Mouse (Mus musculus) embryonic facial prominence, embryonic 15.5 days (tissue): ENCODE results near the gene Trim24. TPM values are rescaled to one million over a fixed set of nuclear protein-coding genes. Genes with fewer than 3 reads are reported as not detected.
"Not testable (repeated sequence)": the region's sequence is repeated elsewhere in the genome, so short reads cannot be mapped to it uniquely, and the experiment has no call there.

Source experiments
- ATAC-seq: fragments of 200-750 bp; cut with Nextera tagmentation; 2 replicates; pipeline ENCODE4 v1.8.0; 2017; ENCODE audit warnings: low read depth, moderate TSS enrichment; ENCODE audit not compliant: insufficient number of reproducible peaks, low FRiP score, low TSS enrichment
- H3K27ac ChIP-seq: fragments of 300-500 bp; sonication (generic); replicated peaks from 2 replicates; pipeline ENCODE4 v1.5.1; 2015; ENCODE audit warnings: mild to moderate bottlenecking, inconsistent platforms
- H3K27me3 ChIP-seq: fragments of 300-500 bp; sonication (generic); 2 replicates; pipeline ENCODE4 v1.6.1; 2015; ENCODE audit warnings: inconsistent platforms
- H3K36me3 ChIP-seq: fragments of 300-500 bp; sonication (generic); 2 replicates; pipeline ENCODE4 v1.6.1; 2015; ENCODE audit warnings: mild to moderate bottlenecking, inconsistent platforms
- H3K4me1 ChIP-seq: fragments of 300-500 bp; sonication (generic); 2 replicates; pipeline ENCODE4 v1.6.1; 2015; ENCODE audit warnings: inconsistent platforms
- H3K4me2 ChIP-seq: fragments of 300-500 bp; sonication (generic); replicated peaks from 2 replicates; pipeline ENCODE4 v1.6.1; 2015; ENCODE audit warnings: mild to moderate bottlenecking, inconsistent platforms
- H3K4me3 ChIP-seq: fragments of 300-500 bp; sonication (generic); replicated peaks from 2 replicates; pipeline ENCODE4 v1.5.1; 2015; ENCODE audit warnings: mild to moderate bottlenecking, inconsistent platforms
- H3K9ac ChIP-seq: fragments of 300-500 bp; sonication (generic); 2 replicates; pipeline ENCODE4 v1.6.1; 2015; ENCODE audit warnings: inconsistent platforms
- H3K9me3 ChIP-seq: fragments of 300-500 bp; sonication (generic); replicated peaks from 2 replicates; pipeline ENCODE4 v1.6.1; 2016; ENCODE audit warnings: inconsistent platforms
- WGBS: fragments of 180-500 bp; shearing (Covaris S2); methylation state at CpG from one replicate; pipeline ENCODE4 v1.1.7; 2015; 5-methylcytosine and 5-hydroxymethylcytosine counted together
- polyA plus RNA-seq: library from polyadenylated mRNA; unstranded; fragments of >200 nt; fragmentation: Nextera tagmentation; extraction: Ambion mirVana; gene quantifications from 2 replicates; pipeline ENCODE4 v1.2.1, GENCODE M21; 2015

Trim24 gene
- polyA plus RNA-seq, 1 experiment from 2014 or later, result 11.8 TPM

DNA sequence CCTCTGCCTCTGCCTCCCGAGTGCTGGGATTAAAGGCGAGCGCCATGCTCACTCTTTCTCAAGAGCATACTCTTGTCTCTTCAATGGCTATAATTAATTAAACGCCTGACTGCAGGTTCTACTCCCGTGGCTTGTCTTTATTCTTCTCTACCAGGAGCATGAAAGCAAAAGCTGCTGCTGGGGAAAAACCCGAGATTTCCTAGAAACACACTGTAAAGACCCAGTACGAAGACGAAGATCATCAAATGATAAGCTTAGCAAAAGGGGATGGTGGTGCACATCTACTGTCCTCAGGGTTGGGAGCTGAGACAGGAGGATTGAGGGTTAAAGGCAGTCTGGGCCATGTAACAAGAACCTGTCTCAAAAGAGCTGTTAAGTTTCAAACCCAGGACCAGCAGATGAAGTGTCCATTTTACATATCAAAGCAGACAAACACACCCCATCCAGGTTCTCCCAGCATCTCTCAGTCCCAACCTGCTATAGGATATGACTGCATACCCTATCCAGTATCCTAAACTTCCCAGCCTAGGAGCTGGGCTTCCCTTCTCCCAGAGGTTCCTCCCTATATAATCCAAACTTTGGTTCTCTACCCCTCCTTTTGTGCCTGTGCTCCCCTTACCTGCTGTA is 26.9 kb upstream of the Trim24 start:
- no peak for ATAC-seq

DNA sequence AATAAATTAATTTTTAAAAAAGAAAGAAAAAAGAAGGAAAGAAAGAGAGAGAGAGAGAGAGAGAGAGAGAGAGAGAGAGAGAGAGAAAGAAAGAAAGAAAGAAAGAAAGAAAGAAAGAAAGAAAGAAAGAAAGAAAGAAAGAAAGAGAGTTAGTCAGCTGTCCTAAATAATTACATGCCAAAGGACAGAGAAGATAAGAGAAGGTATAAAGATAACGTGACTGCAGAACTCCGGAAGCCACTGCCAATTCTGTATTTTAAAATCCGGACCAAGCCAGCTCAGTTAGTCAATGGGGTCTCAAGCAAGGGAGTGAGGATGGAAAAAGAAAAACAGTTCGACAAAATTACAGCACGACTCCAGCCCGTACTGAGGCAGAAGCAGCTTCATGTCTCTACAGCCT is 25.7 kb upstream of the Trim24 start:
- H3K27ac ChIP-seq, H3K9ac ChIP-seq, H3K27me3 ChIP-seq, H3K4me2 ChIP-seq, H3K4me1 ChIP-seq, H3K4me3 ChIP-seq, ATAC-seq, H3K36me3 ChIP-seq, H3K9me3 ChIP-seq: not testable (repeated sequence)
- WGBS, result 77% methylated on average over 6 of the region's 6 CpGs

More for the DNA sequence above, 26.9 kb upstream of the Trim24 start:
- H3K4me1 ChIP-seq, result no peaks in the 10 kb centered on the region
- H3K36me3 ChIP-seq, result no peaks in the 10 kb centered on the region
- WGBS, result 88% methylated on average over 8 of the region's 8 CpGs
- H3K27me3 ChIP-seq, result no peaks in the 10 kb centered on the region
- no peak overlapping the region for H3K9ac ChIP-seq
- no peak overlapping the region for H3K4me3 ChIP-seq
- H3K9me3 ChIP-seq, result peaks cover 6% of the 10 kb centered on the region; the same call in 1 of the 2 replicates
- H3K27ac ChIP-seq, result no peak overlapping the region
- no peak overlapping the region for H3K4me2 ChIP-seq

DNA sequence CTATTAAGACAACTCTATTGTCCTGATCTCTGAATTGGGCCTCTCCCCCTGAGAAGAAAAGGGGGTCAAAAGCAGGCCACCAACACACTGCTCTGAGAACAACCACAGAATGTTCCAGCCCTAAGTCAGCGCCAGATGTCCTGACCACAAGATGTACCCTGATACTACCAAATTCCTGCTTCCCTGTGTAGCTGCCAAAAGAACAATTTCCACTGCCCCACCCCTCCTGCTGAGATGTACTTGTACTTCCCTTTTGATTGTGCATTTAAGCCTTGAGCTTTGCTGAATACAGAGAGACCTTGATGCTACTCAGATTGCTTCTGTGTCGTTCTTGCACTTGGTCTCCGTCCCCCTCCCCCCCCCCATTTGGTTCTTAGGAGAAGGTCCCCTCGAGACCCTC is 23.1 kb upstream of the Trim24 start:
- not testable (repeated sequence) for ATAC-seq, H3K27ac ChIP-seq, H3K4me3 ChIP-seq, H3K4me2 ChIP-seq, H3K27me3 ChIP-seq, H3K4me1 ChIP-seq, H3K36me3 ChIP-seq, H3K9me3 ChIP-seq, H3K9ac ChIP-seq
- WGBS, result 75% methylated on average over 4 of the region's 4 CpGs

DNA sequence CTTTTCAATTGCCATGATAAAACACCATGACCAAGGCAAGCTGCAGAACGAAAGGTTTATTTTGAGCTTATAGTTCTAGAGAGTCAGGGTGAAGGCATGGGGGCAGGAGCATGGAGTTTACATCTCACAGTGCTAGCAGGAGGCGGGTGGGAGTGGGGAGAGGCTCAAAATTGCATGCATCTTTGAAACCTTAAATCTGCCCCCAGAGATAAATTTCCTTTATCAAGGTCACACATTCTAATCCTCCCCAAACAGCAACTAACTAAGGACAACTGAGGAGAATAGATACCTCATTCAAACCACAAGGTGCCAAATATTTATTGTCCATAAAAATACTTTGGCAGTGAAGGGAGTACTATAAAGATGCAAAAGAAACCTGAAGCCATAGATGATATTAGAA is 19.3 kb upstream of the Trim24 start:
- Histone ChIP-seq H3K36me3 (no peaks in the 10 kb centered on the region), H3K9me3 (peaks cover 6% of the 10 kb centered on the region; the same call in 1 of the 2 replicates), H3K27me3 (no peaks in the 10 kb centered on the region), H3K27ac (no peak overlapping the region), H3K4me3 (no peak overlapping the region), H3K4me1 (no peaks in the 10 kb centered on the region), H3K4me2 (no peak overlapping the region), H3K9ac (no peak overlapping the region)
- no peak for ATAC-seq
- 75% methylated on average over 2 of the region's 2 CpGs for WGBS

DNA sequence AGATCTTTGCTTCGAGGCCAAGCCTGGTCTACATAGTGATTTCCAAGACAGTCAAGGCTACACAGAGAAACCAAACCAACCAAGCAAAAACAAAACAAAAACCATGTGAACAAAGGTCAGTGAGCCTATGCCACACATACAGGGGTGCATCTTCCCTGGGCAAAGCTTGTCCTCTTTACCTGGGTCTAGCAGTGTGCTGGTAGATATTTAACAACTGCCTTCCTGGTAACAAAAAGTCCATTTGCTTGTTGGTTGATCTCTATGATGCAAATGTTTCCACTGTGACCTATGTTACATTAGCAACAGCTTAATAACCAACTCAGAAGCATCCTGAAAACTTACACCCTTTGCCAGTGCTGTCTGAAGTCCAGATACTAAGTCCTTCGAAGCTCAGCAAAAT is 17.3 kb upstream of the Trim24 start:
- H3K4me1 ChIP-seq, result no peaks in the 10 kb centered on the region
- no peak for ATAC-seq
- no peak overlapping the region for H3K27ac ChIP-seq
- no peak overlapping the region for H3K4me3 ChIP-seq
- no peak overlapping the region for H3K4me2 ChIP-seq
- H3K27me3 ChIP-seq, result no peaks in the 10 kb centered on the region
- 84% methylated on average over 2 of the region's 2 CpGs for WGBS
- no peaks in the 10 kb centered on the region for H3K36me3 ChIP-seq
- H3K9me3 ChIP-seq, result peaks cover 5% of the 10 kb centered on the region; the same call in 1 of the 2 replicates
- H3K9ac ChIP-seq, result no peak overlapping the region

DNA sequence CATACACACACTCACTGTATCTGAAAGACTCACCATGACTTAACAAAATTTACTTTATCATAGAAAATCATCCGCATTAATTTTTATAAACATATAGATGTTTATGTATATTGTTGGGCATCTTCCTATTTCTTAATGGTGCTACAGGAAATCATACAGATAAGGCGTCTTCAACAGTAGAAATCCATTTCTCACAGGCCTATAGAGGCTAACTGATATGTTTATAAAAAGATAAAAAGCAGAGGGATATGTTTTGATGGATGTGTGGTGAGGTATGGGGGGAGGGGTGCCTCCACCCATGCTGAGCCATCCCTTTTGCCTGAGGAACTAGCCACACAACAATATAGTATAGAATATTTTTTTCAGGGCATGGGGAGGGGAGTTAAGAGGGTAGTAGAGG is 15.2 kb upstream of the Trim24 start:
- 81% methylated on average over 2 of the region's 2 CpGs for WGBS
- Histone ChIP-seq H3K36me3 (no peaks in the 10 kb centered on the region), H3K27me3 (no peaks in the 10 kb centered on the region)

DNA sequence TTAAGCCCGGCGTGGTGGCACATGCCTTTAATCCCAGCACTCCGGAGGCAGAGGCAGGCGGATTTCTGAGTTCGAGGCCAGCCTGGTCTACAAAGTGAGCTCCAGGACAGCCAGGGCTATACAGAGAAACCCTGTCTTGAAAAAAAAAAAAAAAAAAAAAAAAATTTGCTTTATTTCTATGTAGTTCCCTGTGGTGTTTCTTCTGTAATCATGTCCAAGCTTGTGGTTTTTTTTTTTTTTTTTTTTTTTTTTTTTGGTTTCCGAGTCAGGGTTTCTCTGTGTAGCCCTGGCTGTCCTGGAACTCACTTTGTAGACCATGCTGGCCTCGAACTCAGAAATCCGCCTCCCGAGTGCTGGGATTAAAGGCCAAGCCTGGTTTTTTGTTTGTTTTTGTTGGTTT is 14.3 kb upstream of the Trim24 start:
- not testable (repeated sequence) for H3K4me2 ChIP-seq, H3K36me3 ChIP-seq, H3K9ac ChIP-seq, H3K27me3 ChIP-seq, H3K4me1 ChIP-seq, H3K9me3 ChIP-seq, H3K27ac ChIP-seq, H3K4me3 ChIP-seq, ATAC-seq
- WGBS, result 92% methylated on average over 9 of the region's 9 CpGs

More for the DNA sequence above, 15.2 kb upstream of the Trim24 start:
- H3K27ac ChIP-seq, result no peak overlapping the region
- no peak overlapping the region for H3K9ac ChIP-seq
- H3K4me2 ChIP-seq, result no peak overlapping the region
- H3K4me1 ChIP-seq, result no peaks in the 10 kb centered on the region
- no peak for ATAC-seq
- H3K9me3 ChIP-seq, result no peaks in the 10 kb centered on the region
- H3K4me3 ChIP-seq, result no peak overlapping the region

DNA sequence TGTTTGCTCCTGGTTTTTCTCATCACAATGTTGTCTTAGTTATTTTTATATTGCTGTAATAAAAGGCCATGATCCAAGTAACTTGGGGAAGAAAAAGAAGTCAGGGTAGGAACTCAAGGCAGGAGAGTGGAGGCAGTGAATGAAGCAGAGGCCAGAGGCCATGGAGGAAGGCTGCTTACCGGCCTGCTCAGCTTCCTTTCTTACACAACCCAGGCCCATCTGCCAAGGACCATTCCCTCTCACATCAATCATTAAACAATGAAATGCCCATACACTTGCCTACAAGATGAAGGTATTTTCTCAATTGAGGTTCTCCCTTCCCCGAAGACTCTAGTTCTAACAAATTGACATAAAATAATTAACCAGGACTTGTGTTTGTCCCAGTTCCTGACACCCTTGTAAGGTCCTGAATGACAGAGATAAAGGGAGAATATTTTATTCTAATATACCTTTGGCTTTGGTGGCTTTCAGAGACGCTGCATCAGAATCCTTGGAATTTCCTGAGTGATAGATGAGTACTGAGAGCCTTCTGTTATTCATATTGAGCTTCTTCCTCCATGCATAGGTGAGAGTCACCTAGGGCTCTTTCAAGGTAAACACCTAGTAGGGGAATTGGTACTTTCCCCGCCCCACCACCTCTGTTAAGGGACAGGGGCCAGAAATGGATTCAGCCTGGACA is 13.3 kb upstream of the Trim24 start:
- H3K4me2 ChIP-seq, result no peak overlapping the region
- no peak for ATAC-seq
- no peaks in the 10 kb centered on the region for H3K4me1 ChIP-seq
- 66% methylated on average over 4 of the region's 4 CpGs for WGBS
- H3K4me3 ChIP-seq, result no peak overlapping the region
- H3K27me3 ChIP-seq, result no peaks in the 10 kb centered on the region
- H3K9me3 ChIP-seq, result no peaks in the 10 kb centered on the region
- no peaks in the 10 kb centered on the region for H3K36me3 ChIP-seq
- H3K27ac ChIP-seq, result no peak overlapping the region
- H3K9ac ChIP-seq, result no peak overlapping the region

DNA sequence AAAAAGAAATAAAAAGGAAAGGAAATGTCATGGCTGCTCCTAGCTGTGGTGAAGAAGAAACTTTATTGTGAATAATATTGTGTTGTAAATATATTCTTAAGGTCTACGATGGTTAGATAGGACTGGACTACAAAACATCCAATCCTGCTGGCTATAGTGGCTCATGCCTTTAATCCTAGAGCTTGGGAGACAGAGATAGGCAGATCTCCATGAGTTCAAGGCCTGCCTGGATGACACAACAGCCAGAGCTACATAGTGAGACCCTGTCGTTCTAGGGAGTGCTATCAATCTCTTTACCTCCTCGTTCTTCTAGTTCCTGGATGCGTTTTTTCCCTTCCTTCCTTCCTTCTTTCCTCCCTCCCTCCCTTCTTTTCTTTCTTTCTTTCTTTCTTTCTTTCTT is 12.5 kb upstream of the Trim24 start:
- no peak for ATAC-seq

DNA sequence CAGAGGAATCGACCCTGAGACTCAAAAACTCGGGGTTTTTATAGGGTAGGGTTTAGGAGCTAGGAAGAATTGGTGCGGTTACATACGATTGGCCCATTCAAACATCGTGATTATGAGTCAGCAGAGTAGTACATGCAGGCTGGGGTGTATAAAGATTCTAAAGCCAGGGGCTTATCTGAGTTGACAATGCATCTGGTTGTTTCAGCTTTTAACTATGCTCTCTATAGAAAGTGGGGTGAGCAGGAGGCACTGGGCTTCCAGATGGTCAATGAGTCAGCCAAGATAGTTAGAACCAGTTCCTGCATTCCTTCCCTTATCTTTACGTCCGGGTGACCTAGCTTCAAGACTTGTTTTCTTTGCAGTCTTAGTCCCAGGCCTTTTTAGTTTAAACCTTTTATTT is 7.7 kb upstream of the Trim24 start:
- Histone ChIP-seq H3K9ac (no peak overlapping the region), H3K27me3 (no peaks in the 10 kb centered on the region), H3K36me3 (no peaks in the 10 kb centered on the region), H3K4me2 (no peak overlapping the region), H3K4me3 (no peak overlapping the region), H3K27ac (no peak overlapping the region), H3K4me1 (no peaks in the 10 kb centered on the region), H3K9me3 (no peaks in the 10 kb centered on the region)
- ATAC-seq, result no peak
- WGBS, result 82% methylated on average over 7 of the region's 7 CpGs

More for the DNA sequence above, 12.5 kb upstream of the Trim24 start:
- Histone ChIP-seq H3K4me1 (no peaks in the 10 kb centered on the region), H3K27ac (no peak overlapping the region), H3K36me3 (no peaks in the 10 kb centered on the region), H3K9ac (no peak overlapping the region), H3K9me3 (no peaks in the 10 kb centered on the region), H3K4me2 (no peak overlapping the region), H3K4me3 (no peak overlapping the region), H3K27me3 (no peaks in the 10 kb centered on the region)
- WGBS, result 89% methylated on average over 4 of the region's 4 CpGs

DNA sequence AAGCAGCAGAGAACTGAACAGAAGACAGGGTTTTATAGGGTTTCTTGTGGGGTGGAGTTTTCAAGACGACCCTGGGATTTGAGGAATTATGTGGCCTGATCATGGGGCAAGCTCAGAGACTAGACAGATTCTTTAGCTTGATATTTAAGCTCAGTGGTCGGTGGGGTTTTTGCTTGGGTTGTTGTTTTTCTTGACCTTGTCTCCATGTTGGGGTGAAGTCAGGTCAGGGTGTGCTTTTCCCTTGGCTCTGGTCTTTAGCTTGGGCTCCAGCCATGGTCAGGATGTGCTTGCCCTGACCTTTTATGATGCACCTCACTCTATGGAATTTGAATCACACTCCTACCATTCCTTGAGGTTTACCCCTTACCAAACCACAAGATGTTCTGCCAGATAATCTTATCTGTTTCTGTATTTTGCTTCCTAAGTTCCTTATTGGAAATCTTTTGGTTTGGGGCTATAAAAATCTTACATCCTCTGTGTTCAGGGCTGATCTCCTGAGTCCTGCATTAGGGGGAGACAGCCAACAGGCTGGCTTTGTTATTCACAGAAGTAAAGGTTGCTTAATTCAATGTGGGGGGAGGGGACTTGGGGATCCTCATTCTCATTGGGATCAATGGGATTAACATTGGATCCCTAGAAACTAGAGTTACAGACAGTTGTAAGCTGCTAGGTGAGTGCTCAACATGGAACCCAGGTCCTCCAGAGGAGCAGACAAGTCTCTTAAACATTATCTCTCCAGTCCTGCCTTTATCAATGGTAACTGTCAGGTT is 6.5 kb upstream of the Trim24 start:
- no peak overlapping the region for H3K4me3 ChIP-seq
- no peaks in the 10 kb centered on the region for H3K9me3 ChIP-seq
- H3K27me3 ChIP-seq, result no peaks in the 10 kb centered on the region
- no peaks in the 10 kb centered on the region for H3K4me1 ChIP-seq
- no peak for ATAC-seq
- no peak overlapping the region for H3K27ac ChIP-seq
- H3K4me2 ChIP-seq, result no peak overlapping the region
- H3K36me3 ChIP-seq, result no peaks in the 10 kb centered on the region
- WGBS, result 84% methylated on average over 2 of the region's 2 CpGs
- no peak overlapping the region for H3K9ac ChIP-seq
